Mouse (Mus musculus) frontal cortex, postnatal 14 days (tissue): ENCODE data around the gene 1700012B07Rik.

ENCODE experiments used
- DNase-seq, 2 experiments: peaks; one replicate each; pipeline ENCODE4 v3.0.0; 2022; ENCODE audit warnings: low spot score in 2 of 2

The 1700012B07Rik gene

DNA sequence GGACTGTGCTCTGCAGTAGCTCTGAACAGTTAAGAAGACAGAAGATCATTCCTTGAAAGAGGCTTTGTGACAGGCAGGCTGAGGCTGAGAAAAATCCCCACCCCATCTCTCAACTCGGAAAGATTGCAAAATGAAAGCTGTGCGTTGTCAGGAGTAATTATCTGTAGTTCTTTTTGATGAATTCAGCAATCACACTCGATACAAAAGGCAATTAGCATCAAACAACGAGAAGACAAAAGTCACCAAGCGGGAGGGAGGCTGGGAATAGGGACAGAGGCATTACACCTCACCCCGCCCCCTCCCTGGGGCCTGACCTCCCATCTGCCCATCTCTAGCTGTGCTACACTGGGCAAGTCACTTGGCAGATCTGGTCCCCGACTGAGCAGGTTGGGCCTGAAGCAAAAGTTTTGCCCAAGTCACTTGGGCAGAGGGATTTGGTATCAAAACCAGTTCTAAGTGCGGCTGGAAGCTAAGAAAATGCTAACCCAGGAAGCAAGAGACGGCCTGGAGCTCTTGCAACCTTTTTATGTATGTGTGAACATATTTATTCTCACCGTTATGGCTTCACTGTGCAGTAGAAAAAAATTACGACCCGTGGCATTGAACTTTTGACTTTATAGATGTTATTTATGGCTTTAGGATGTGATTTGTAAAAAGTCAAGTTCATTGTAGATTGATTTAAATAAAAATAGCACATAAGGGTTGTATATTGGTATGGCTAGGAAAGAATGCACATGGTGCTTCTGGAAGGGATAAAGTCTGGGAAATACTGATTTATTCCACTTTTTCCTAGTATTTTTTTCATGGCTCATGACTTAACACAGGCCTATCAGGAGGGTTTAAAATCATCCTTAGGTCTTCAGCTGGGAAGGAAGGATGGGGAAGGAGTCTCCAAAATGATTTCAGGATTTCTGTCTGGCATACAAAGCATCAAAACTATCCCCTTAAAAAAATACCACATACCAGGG, 75.9 kb downstream of the 1700012B07Rik start:
- no peak for DNase-seq

DNA sequence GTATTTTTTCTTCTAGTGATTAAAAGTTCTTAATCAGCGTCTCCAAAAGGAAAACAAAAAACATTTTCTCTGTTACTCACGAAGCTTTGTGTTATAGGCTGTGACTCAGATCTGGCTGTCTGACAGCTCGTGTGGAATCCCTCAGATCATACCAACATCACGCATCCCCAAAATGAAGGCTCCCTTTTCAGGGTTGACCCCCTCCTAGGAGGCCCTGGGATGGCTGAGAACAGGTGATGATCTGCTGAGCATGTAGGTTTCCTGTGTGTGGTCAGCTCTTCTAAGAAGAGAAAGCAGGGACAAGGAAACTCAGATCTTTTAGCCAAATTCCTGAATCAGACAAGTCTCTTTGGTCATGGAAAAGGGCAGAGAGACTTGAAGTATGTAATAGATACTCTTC, 82.6 kb downstream of the 1700012B07Rik start:
- no peak for DNase-seq

DNA sequence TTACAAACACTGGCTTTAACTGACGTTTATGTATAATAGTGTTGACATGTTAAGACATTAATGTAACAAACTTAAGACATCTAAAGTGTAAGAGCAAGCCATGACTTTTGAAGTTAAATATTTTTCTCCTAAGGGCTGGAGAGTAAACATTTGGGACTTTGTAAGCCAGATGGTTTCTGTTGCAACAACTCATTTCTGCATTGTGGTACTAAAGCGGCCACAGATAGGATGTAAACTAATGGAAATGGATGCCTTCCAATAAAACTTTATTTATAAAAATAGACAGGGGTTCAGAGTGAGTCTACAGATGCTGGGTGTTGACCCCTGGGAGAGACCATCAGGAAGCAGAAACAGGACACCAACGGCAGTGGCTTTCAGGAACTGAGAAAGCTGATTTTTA, 89.9 kb downstream of the 1700012B07Rik start:
- no peak for DNase-seq
